Mouse (Mus musculus) forebrain, embryonic 14.5 days (tissue): ENCODE measurements around the gene Gan. TPM values are rescaled to one million over a fixed set of nuclear protein-coding genes. Genes with fewer than 3 reads are reported as not detected.

Experiments used
- ATAC-seq: fragments of 200-750 bp; cut with Nextera tagmentation; 2 replicates; pipeline ENCODE4 v1.8.0; 2017; ENCODE audit warnings: mild to moderate bottlenecking, moderate library complexity
- DNase-seq: peaks from one replicate; pipeline ENCODE4 v3.0.0-alpha.2; 2015; ENCODE audit warnings: low spot score
- H3K27ac ChIP-seq: fragments of 300-500 bp; sonication (generic); 2 replicates; pipeline ENCODE4 v1.5.1; 2014; ENCODE audit warnings: low read depth, mild to moderate bottlenecking, control low read depth, low read length, moderate library complexity
- H3K27me3 ChIP-seq: fragments of 300-500 bp; sonication (generic); replicated peaks from 2 replicates; pipeline ENCODE4 v1.6.1; 2014; ENCODE audit warnings: low read length, control low read depth, mixed read lengths; ENCODE audit not compliant: control insufficient read depth, insufficient read depth
- H3K36me3 ChIP-seq: fragments of 300-500 bp; sonication (generic); 2 replicates; pipeline ENCODE4 v1.6.1; 2014; ENCODE audit warnings: low read length, control low read depth; ENCODE audit not compliant: control insufficient read depth, insufficient read depth
- H3K4me1 ChIP-seq: fragments of 300-500 bp; sonication (generic); 2 replicates; pipeline ENCODE4 v1.6.1; 2014; ENCODE audit warnings: antibody characterized with exemption, low read length, control low read depth; ENCODE audit not compliant: control insufficient read depth, insufficient read depth
- H3K4me2 ChIP-seq: fragments of 300-500 bp; sonication (generic); 2 replicates; pipeline ENCODE4 v1.6.1; 2014; ENCODE audit warnings: mild to moderate bottlenecking, control low read depth, low read length
- H3K4me3 ChIP-seq: fragments of 300-500 bp; sonication (generic); 2 replicates; pipeline ENCODE4 v1.5.1; 2014; ENCODE audit warnings: low read depth, low read length, control low read depth
- H3K9ac ChIP-seq: fragments of 300-500 bp; sonication (generic); 2 replicates; pipeline ENCODE4 v1.6.1; 2014; ENCODE audit warnings: mild to moderate bottlenecking, low read length, control low read depth, moderate library complexity
- H3K9me3 ChIP-seq: fragments of 300-500 bp; sonication (generic); replicated peaks from 2 replicates; pipeline ENCODE4 v1.6.1; 2016; ENCODE audit warnings: low read length, control low read depth, mixed read lengths; ENCODE audit not compliant: control insufficient read depth
- WGBS: fragments of 180-500 bp; shearing (Covaris S2); extraction: QIAGEN DNeasy Blood & Tissue Kit; methylation state at CpG from one replicate; pipeline ENCODE4 v1.1.7; 2014; 5-methylcytosine and 5-hydroxymethylcytosine counted together
- polyA plus RNA-seq: library from polyadenylated mRNA; unstranded; fragments of >200 nt; fragmentation: Nextera tagmentation; extraction: Ambion mirVana; gene quantifications from 2 replicates; pipeline ENCODE4 v1.2.1, GENCODE M21; 2014

The Gan gene
- polyA plus RNA-seq, 1 experiment from 2014 or later, result 3.3 TPM

- 88% methylated on average over 9 of the region's 9 CpGs for WGBS
- no peak overlapping the region for H3K27ac ChIP-seq
- no peak overlapping the region for H3K4me3 ChIP-seq
- H3K4me2 ChIP-seq, result no peak overlapping the region
- DNase-seq (no peak), ATAC-seq (no peak)
- H3K4me1 ChIP-seq, result no peaks in the 10 kb centered on the region
- H3K27me3 ChIP-seq, result no peaks in the 10 kb centered on the region
- H3K36me3 ChIP-seq, result peaks cover 38% of the 10 kb centered on the region
- H3K9me3 ChIP-seq, result no peaks in the 10 kb centered on the region
- no peak overlapping the region for H3K9ac ChIP-seq
Measured at GRCm38 (mm10) chr8:117200803-117201202, 42.9 kb downstream of the Gan start.

- no peaks in the 10 kb centered on the region for H3K4me1 ChIP-seq
- no peaks in the 10 kb centered on the region for H3K9me3 ChIP-seq
- peaks cover 33% of the 10 kb centered on the region for H3K36me3 ChIP-seq
- DNase-seq (no peak), ATAC-seq (no peak)
- no peak overlapping the region for H3K4me3 ChIP-seq
- 85% methylated on average over 19 of the region's 19 CpGs for WGBS
- H3K9ac ChIP-seq, result no peak overlapping the region
- H3K4me2 ChIP-seq, result no peak overlapping the region
- H3K27ac ChIP-seq, result no peak overlapping the region
- no peaks in the 10 kb centered on the region for H3K27me3 ChIP-seq
Measured at GRCm38 (mm10) chr8:117201221-117202017, 43.5 kb downstream of the Gan start.

GRCm38 (mm10) chr8:117203085-117203484 is 45.1 kb downstream of the Gan start:
- ATAC-seq, result no peak

DNA sequence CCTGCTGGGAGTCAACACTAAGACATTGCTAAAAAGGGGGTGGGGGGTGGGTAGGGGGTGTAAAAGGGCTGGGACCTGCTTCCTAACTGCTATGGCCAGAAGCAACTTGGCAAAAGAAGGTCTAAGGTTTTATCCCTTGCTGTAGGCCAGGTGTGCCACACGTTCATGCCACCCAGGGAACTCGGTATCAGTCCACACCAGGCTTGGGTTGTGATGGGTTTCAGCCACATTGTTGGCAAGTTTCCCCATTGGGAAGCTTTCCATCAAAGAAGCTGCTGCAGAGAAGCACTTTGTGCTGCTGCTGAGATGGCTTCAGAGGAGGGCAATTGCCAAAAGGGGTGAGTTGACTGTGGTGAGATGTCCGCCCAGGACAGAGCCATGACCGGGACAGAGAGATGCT is 47.9 kb downstream of the Gan start:
- H3K9ac ChIP-seq, result no peak overlapping the region
- WGBS, result 84% methylated on average over 4 of the region's 4 CpGs
- no peaks in the 10 kb centered on the region for H3K27me3 ChIP-seq
- no peaks in the 10 kb centered on the region for H3K9me3 ChIP-seq
- DNase-seq (no peak), ATAC-seq (no peak)
- no peak overlapping the region for H3K4me3 ChIP-seq
- H3K4me2 ChIP-seq, result no peak overlapping the region
- no peak overlapping the region for H3K27ac ChIP-seq
- peaks cover 16% of the 10 kb centered on the region for H3K36me3 ChIP-seq
- H3K4me1 ChIP-seq, result no peaks in the 10 kb centered on the region

More at GRCm38 (mm10) chr8:117203085-117203484, 45.1 kb downstream of the Gan start:
- Histone ChIP-seq H3K4me2 (no peak overlapping the region), H3K4me3 (no peak overlapping the region), H3K27me3 (no peaks in the 10 kb centered on the region), H3K9me3 (no peaks in the 10 kb centered on the region), H3K4me1 (no peaks in the 10 kb centered on the region), H3K27ac (no peak overlapping the region), H3K9ac (no peak overlapping the region), H3K36me3 (peaks cover 23% of the 10 kb centered on the region)
- no peak for DNase-seq
- 83% methylated on average over 4 of the region's 4 CpGs for WGBS

GRCm38 (mm10) chr8:117206636-117207035 is 48.7 kb downstream of the Gan start:
- DNase-seq, result no peak
- Histone ChIP-seq H3K4me2 (no peak overlapping the region), H3K27ac (no peak overlapping the region), H3K27me3 (no peaks in the 10 kb centered on the region), H3K9ac (no peak overlapping the region), H3K9me3 (no peaks in the 10 kb centered on the region), H3K4me3 (no peak overlapping the region), H3K4me1 (no peaks in the 10 kb centered on the region), H3K36me3 (peaks cover 15% of the 10 kb centered on the region)
- ATAC-seq, result no peak
- WGBS, result 92% methylated on average over 7 of the region's 7 CpGs

DNA sequence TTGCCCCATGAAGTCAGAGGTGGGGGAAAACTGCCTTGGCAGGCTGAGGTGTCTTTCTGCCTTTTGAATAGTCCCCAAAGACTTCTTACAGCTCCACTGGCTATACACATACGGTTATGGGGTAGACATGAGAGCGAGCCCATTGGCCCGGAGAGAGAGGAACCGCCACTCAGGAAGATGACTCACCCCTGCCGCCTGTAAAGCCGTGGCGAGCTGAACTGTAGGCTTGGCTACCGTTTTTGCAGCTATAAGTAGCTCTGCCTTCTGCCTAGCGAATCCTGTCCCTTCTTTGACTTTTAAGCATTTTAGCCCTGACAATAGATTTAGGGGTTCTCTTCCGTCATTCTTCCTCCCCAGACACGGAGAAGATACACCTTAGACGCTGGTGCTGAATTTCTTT is 51.2 kb downstream of the Gan start:
- Histone ChIP-seq H3K4me2 (no peak overlapping the region), H3K27ac (no peak overlapping the region), H3K9me3 (no peaks in the 10 kb centered on the region), H3K4me3 (no peak overlapping the region), H3K9ac (no peak overlapping the region), H3K4me1 (no peaks in the 10 kb centered on the region), H3K36me3 (peaks cover 11% of the 10 kb centered on the region), H3K27me3 (no peaks in the 10 kb centered on the region)
- no peak for DNase-seq
- 95% methylated on average over 12 of the region's 12 CpGs for WGBS
- no peak for ATAC-seq

DNA sequence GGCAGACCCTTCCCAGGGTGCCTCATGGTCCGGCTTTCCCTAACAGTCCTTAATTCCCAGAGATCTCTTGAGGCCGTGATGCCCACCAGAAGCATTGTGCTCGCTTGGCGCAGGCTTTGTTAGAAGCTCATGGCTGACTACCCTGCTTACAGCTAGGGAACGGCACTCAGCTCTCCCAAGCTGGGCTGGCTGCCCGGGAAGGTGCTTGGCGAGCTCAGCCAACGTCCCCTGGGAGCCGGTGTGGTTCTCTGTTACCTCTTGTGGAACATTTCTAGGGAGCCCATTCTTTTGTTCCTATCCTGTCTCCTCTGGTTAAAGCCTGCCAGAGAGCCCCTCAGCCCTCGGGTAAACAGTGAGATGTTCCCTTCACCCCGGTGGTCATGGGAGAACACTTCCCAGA is 54.2 kb downstream of the Gan start:
- Histone ChIP-seq H3K27ac (no peak overlapping the region), H3K27me3 (no peaks in the 10 kb centered on the region), H3K9me3 (no peaks in the 10 kb centered on the region), H3K9ac (no peak overlapping the region), H3K4me3 (no peak overlapping the region), H3K36me3 (0 out of 2 replicates have a peak, but pooled peaks cover 3% of the 10 kb centered on the region), H3K4me1 (no peaks in the 10 kb centered on the region), H3K4me2 (no peak overlapping the region)
- 84% methylated on average over 11 of the region's 11 CpGs for WGBS
- DNase-seq, result no peak
- ATAC-seq, result no peak

GRCm38 (mm10) chr8:117217724-117218123 is 59.8 kb downstream of the Gan start:
- DNase-seq (no peak), ATAC-seq (no peak)
- Histone ChIP-seq H3K4me1 (no peaks in the 10 kb centered on the region), H3K4me2 (no peak overlapping the region), H3K4me3 (no peak overlapping the region), H3K9me3 (no peaks in the 10 kb centered on the region), H3K27ac (no peak overlapping the region), H3K36me3 (no peaks in the 10 kb centered on the region), H3K9ac (no peak overlapping the region), H3K27me3 (no peaks in the 10 kb centered on the region)
- WGBS, result 96% methylated on average over 2 of the region's 2 CpGs

- Histone ChIP-seq H3K36me3 (no peaks in the 10 kb centered on the region), H3K9me3 (no peaks in the 10 kb centered on the region), H3K4me2 (no peak overlapping the region), H3K9ac (no peak overlapping the region), H3K27me3 (no peaks in the 10 kb centered on the region), H3K27ac (no peak overlapping the region), H3K4me1 (no peaks in the 10 kb centered on the region), H3K4me3 (no peak overlapping the region)
- no peak for DNase-seq
- 71% methylated on average over 6 of the region's 6 CpGs for WGBS
- ATAC-seq, result no peak
Measured at GRCm38 (mm10) chr8:117222396-117222795, 64.5 kb downstream of the Gan start.
